Mouse (Mus musculus): ENCODE data around the gene Gm13276.
"Not testable (repeated sequence)": the region's sequence is repeated elsewhere in the genome, so short reads cannot be mapped to it uniquely, and the experiment has no call there.

DNA sequence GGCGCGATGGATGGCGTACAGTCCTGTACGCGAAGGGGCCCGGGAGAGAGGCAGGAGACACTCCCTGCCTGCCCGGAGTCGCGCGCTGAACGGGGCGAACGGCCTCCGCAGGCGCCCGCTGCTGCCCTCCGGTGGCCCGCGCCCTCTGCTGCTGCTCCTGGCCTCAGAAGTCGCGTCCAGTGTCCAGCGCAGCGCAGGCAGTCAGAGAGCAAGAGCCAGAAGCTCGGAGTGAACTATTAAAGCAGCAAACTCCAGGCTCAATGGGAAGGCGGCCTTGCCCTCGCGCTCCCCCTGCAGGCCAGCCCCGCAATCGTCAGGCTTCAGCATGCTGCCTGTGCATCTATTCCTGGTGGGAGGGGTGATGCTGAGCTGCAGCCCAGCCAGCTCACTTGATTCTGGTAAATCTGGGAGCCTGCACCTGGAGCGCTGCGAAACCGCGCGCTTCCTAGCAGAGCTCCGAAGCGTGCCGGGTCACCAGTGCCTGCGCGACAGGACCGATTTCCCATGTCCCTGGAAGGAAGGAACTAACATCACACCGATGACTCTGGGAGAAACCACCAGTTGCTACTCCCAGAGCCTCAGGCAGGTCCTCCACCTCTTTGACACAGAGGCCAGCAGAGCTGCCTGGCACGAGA lies 22.0 kb upstream of the Gm13276 start:
- TF ChIP-seq CTCF (IDR thresholded peaks at IDR 0.05 in 2 of 3, conservative IDR thresholded peaks at IDR 0.05 in 1 of 3; ENCODE audit: control insufficient read depth in 1 of 3, insufficient read depth in 1 of 3, low read depth in 2 of 3, low read length in 3 of 3, poor library complexity in 1 of 3, severe bottlenecking in 1 of 3); ZNF384 (IDR thresholded peaks at IDR 0.05; ENCODE audit: low read depth, low read length); GABPA (IDR thresholded peaks at IDR 0.05; ENCODE audit: low read depth, low read length); MXI1 (IDR thresholded peaks at IDR 0.05; ENCODE audit: low read depth, low read length); JUND (IDR thresholded peaks at IDR 0.05; ENCODE audit: low read depth, low read length): not testable (repeated sequence)
